Mouse (Mus musculus) MEL (cell line): Measurements from ENCODE around the gene Olfr1259. TPM values are rescaled to one million over a fixed set of nuclear protein-coding genes. Genes with fewer than 3 reads are reported as not detected.

Source experiments
- DNase-seq: peaks from one replicate; pipeline ENCODE4 v3.0.0; 2011; ENCODE audit warnings: low read depth, low spot score
- H3K27ac ChIP-seq: 2 replicates; pipeline ENCODE4 v1.5.1; 2012; ENCODE audit warnings: low read depth, mild to moderate bottlenecking, control low read depth, low read length, moderate library complexity; ENCODE audit not compliant: control insufficient read depth
- H3K27me3 ChIP-seq, 2 experiments: fragments of 150-350 bp in 1 of 2; sonication (generic) in 1 of 2; 2 replicates each; pipeline ENCODE4 v1.6.1; 2012; ENCODE audit warnings: low read length in 2 of 2, mild to moderate bottlenecking in 2 of 2, improper control_type of control experiment in 1 of 2, moderate library complexity in 1 of 2; ENCODE audit not compliant: insufficient read depth in 2 of 2, control insufficient read depth in 1 of 2
- H3K36me3 ChIP-seq, 2 experiments: 2 replicates each; pipeline ENCODE4 v1.6.1; 2012 to 2014; ENCODE audit warnings: low read length in 2 of 2, improper control_type of control experiment in 1 of 2, inconsistent platforms in 1 of 2, mild to moderate bottlenecking in 1 of 2; ENCODE audit not compliant: insufficient read depth in 2 of 2, control insufficient read depth in 1 of 2
- H3K4me1 ChIP-seq, 2 experiments: fragments of 150-350 bp in 1 of 2; sonication (generic) in 1 of 2; 2 replicates each; pipeline ENCODE4 v1.6.1; 2012; ENCODE audit warnings: low read length in 2 of 2, improper control_type of control experiment in 1 of 2, mild to moderate bottlenecking in 1 of 2; ENCODE audit not compliant: insufficient read depth in 2 of 2, control insufficient read depth in 1 of 2
- H3K4me3 ChIP-seq, 2 experiments: fragments of 150-350 bp in 1 of 2; sonication (generic) in 1 of 2; 2 replicates each; pipeline ENCODE4 v1.5.1; 2012; ENCODE audit warnings: low read depth in 2 of 2, low read length in 2 of 2, mild to moderate bottlenecking in 2 of 2, moderate library complexity in 2 of 2, control low read depth in 1 of 2, improper control_type of control experiment in 1 of 2; ENCODE audit not compliant: control insufficient read depth in 1 of 2, insufficient read depth in 1 of 2
- H3K79me2 ChIP-seq: 2 replicates; pipeline ENCODE4 v1.6.1; 2012; ENCODE audit warnings: mild to moderate bottlenecking, low read length, moderate library complexity; ENCODE audit not compliant: control insufficient read depth, poor library complexity, insufficient read depth
- H3K9ac ChIP-seq: 2 replicates; pipeline ENCODE4 v1.6.1; 2012; ENCODE audit warnings: low read depth, mild to moderate bottlenecking, control low read depth, low read length, moderate library complexity; ENCODE audit not compliant: control insufficient read depth, poor library complexity, severe bottlenecking
- H3K9me3 ChIP-seq: fragments of 150-350 bp; sonication (generic); replicated peaks from 2 replicates; pipeline ENCODE4 v1.6.1; 2012; ENCODE audit warnings: mild to moderate bottlenecking, low read length, improper control_type of control experiment, moderate library complexity; ENCODE audit not compliant: insufficient read depth
- BHLHE40 ChIP-seq: IDR thresholded peaks from 2 replicates; pipeline ENCODE4 v1.6.1; 2012; ENCODE audit warnings: low read depth, mild to moderate bottlenecking, inconsistent platforms, low read length, improper control_type of control experiment, borderline replicate concordance
- CTCF ChIP-seq, 3 experiments: IDR thresholded peaks in 2 of 3; conservative IDR thresholded peaks in 1 of 3; 2 replicates each; pipeline ENCODE4 v1.5.1; 2011 to 2012; ENCODE audit warnings: low read length in 3 of 3, low read depth in 2 of 3, mild to moderate bottlenecking in 2 of 3, improper control_type of control experiment in 1 of 3, inconsistent platforms in 1 of 3, mixed read lengths in 1 of 3, moderate library complexity in 1 of 3; ENCODE audit not compliant: control insufficient read depth in 1 of 3, insufficient read depth in 1 of 3, poor library complexity in 1 of 3, severe bottlenecking in 1 of 3
- GABPA ChIP-seq: IDR thresholded peaks from 2 replicates; pipeline ENCODE4 v1.6.1; 2012; ENCODE audit warnings: low read depth, mild to moderate bottlenecking, inconsistent platforms, low read length, improper control_type of control experiment, moderate library complexity
- JUND ChIP-seq: IDR thresholded peaks from 2 replicates; pipeline ENCODE4 v1.6.1; 2011; ENCODE audit warnings: low read depth, mild to moderate bottlenecking, improper control_type of control experiment, low read length
- KAT2A ChIP-seq: conservative IDR thresholded peaks from 2 replicates; pipeline ENCODE4 v1.6.1; 2012; ENCODE audit warnings: low read depth, low read length, improper control_type of control experiment, inconsistent platforms
- MAFK ChIP-seq: IDR thresholded peaks from 2 replicates; pipeline ENCODE4 v1.6.1; 2011; ENCODE audit warnings: low read depth, mild to moderate bottlenecking, low read length, improper control_type of control experiment, borderline replicate concordance
- MAX ChIP-seq: IDR thresholded peaks from 2 replicates; pipeline ENCODE4 v1.6.1; 2011; ENCODE audit warnings: low read length, improper control_type of control experiment
- MXI1 ChIP-seq: IDR thresholded peaks from 2 replicates; pipeline ENCODE4 v1.6.1; 2011; ENCODE audit warnings: mild to moderate bottlenecking, low read depth, low read length, improper control_type of control experiment
- MYC ChIP-seq: IDR thresholded peaks from 2 replicates; pipeline ENCODE4 v1.6.1; 2011; ENCODE audit warnings: low read depth, mild to moderate bottlenecking, low read length, improper control_type of control experiment, moderate library complexity
- NELFE ChIP-seq: IDR thresholded peaks from 2 replicates; pipeline ENCODE4 v1.6.1; 2011; ENCODE audit warnings: low read depth, low read length, improper control_type of control experiment
- NRF1 ChIP-seq: IDR thresholded peaks from 2 replicates; pipeline ENCODE4 v1.6.1; 2014; ENCODE audit warnings: low read depth, mild to moderate bottlenecking, inconsistent platforms, low read length, improper control_type of control experiment, moderate library complexity; ENCODE audit not compliant: poor library complexity, insufficient read depth, severe bottlenecking
- RAD21 ChIP-seq: IDR thresholded peaks from 2 replicates; pipeline ENCODE4 v1.6.1; 2011; ENCODE audit warnings: mild to moderate bottlenecking, low read depth, low read length, improper control_type of control experiment
- TCF12 ChIP-seq: IDR thresholded peaks from 2 replicates; pipeline ENCODE4 v1.6.1; 2014; ENCODE audit warnings: low read depth, mild to moderate bottlenecking, inconsistent platforms, low read length, improper control_type of control experiment, moderate library complexity
- USF2 ChIP-seq, 2 experiments: IDR thresholded peaks; 2 replicates each; pipeline ENCODE4 v1.6.1; 2011 to 2012; ENCODE audit warnings: improper control_type of control experiment in 2 of 2, low read length in 2 of 2, borderline replicate concordance in 1 of 2, inconsistent platforms in 1 of 2, low read depth in 1 of 2, mild to moderate bottlenecking in 1 of 2; ENCODE audit not compliant: insufficient read depth in 1 of 2
- ZC3H11A ChIP-seq: IDR thresholded peaks from 2 replicates; pipeline ENCODE4 v1.6.1; 2012; ENCODE audit warnings: low read depth, mild to moderate bottlenecking, inconsistent platforms, low read length, improper control_type of control experiment
- ZNF384 ChIP-seq: IDR thresholded peaks from 2 replicates; pipeline ENCODE4 v1.6.1; 2012; ENCODE audit warnings: low read depth, mild to moderate bottlenecking, inconsistent platforms, low read length, improper control_type of control experiment
- polyA plus RNA-seq, 2 experiments: library from polyadenylated mRNA; stranded (reverse) in 1 of 2; unstranded in 1 of 2; fragments of >175 nt in 1 of 2; fragments of >200 nt in 1 of 2; gene quantifications; 2 replicates each; pipeline versions ENCODE4 v1.2.1 to v1.2.4; 2012; ENCODE audit warnings: low replicate concordance in 2 of 2, low read depth in 1 of 2; ENCODE audit not compliant: insufficient read length in 2 of 2, insufficient read depth in 1 of 2, missing spikeins in 1 of 2
- total RNA-seq: library from RNA; depleted of rRNA; stranded (reverse); fragments of 300-350 nt; gene quantifications from 2 replicates; pipeline ENCODE4 v1.2.3, GENCODE M21; 2012

Olfr1259 gene
- total and polyA plus RNA-seq, 3 experiments = not detected

- Histone ChIP-seq H3K79me2 (no peaks in the 10 kb centered on the region), H3K4me3 (no peak overlapping the region), H3K27ac (no peak overlapping the region)
Measured at GRCm38 (mm10) chr2:89977709-89978108, 29.2 kb upstream of the Olfr1259 start.

DNA sequence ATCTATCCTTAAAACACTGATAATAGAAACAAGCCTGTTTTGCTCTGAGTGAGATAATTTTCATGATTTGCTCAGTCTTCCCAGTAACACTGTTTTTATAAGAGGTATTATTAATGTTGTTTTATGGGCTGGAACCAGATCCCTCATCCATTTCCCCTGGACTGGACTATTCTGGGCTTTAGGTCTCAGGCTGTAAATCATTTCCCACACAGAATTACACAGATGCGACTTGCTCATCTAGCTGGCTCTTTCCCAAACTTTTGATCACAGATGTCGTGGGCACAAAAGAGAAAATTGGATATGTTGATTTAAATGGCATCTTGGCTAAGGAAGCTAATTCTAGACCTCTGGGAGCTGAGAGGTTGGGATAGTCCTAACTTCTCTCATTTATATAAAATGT lies 25.7 kb upstream of the Olfr1259 start, which contains the start of gene Olfr1260:
TSS of gene Olfr1260 (plus strand) at position 157 of the 400 bp plus-strand sequence.
- Histone ChIP-seq H3K79me2 (no peaks in the 10 kb centered on the region), H3K27me3 (no peaks in the 10 kb centered on the region), H3K9ac (no peak within 1 kb of the TSS), H3K36me3 (no peaks in the 10 kb centered on the region), H3K9me3 (no peaks in the 10 kb centered on the region), H3K4me3 (no peak within 1 kb of the TSS), H3K4me1 (no peaks in the 10 kb centered on the region), H3K27ac (no peak within 1 kb of the TSS)
- no peak for DNase-seq
- no peak for TF ChIP-seq JUND
- no peak for TF ChIP-seq KAT2A
- no peak for TF ChIP-seq USF2 (IDR thresholded peaks at IDR 0.05; ENCODE audit: borderline replicate concordance in 1 of 2, insufficient read depth in 1 of 2, low read depth in 1 of 2, low read length in 2 of 2)
- TF ChIP-seq RAD21 = no peak
- TF ChIP-seq TCF12 = no peak
- no peak for TF ChIP-seq CTCF (IDR thresholded peaks at IDR 0.05 in 2 of 3, conservative IDR thresholded peaks at IDR 0.05 in 1 of 3; ENCODE audit: control insufficient read depth in 1 of 3, insufficient read depth in 1 of 3, low read depth in 2 of 3, low read length in 3 of 3, poor library complexity in 1 of 3, severe bottlenecking in 1 of 3)
- no peak for TF ChIP-seq GABPA
- TF ChIP-seq MYC = no peak
- no peak for TF ChIP-seq MAX
- TF ChIP-seq BHLHE40 = no peak
- TF ChIP-seq MAFK = no peak
- no peak for TF ChIP-seq NELFE
- TF ChIP-seq ZC3H11A = no peak

More at GRCm38 (mm10) chr2:89977709-89978108, 29.2 kb upstream of the Olfr1259 start:
- Histone ChIP-seq H3K27me3 (no peaks in the 10 kb centered on the region), H3K9ac (no peak overlapping the region), H3K36me3 (no peaks in the 10 kb centered on the region), H3K9me3 (no peaks in the 10 kb centered on the region), H3K4me1 (no peaks in the 10 kb centered on the region)
- TF ChIP-seq USF2 (IDR thresholded peaks at IDR 0.05; ENCODE audit: borderline replicate concordance in 1 of 2, insufficient read depth in 1 of 2, low read depth in 1 of 2, low read length in 2 of 2) = no peak
- no peak for TF ChIP-seq NRF1
- no peak for TF ChIP-seq RAD21
- no peak for TF ChIP-seq MXI1
- TF ChIP-seq ZNF384 = no peak
- TF ChIP-seq CTCF (IDR thresholded peaks at IDR 0.05 in 2 of 3, conservative IDR thresholded peaks at IDR 0.05 in 1 of 3; ENCODE audit: control insufficient read depth in 1 of 3, insufficient read depth in 1 of 3, low read depth in 2 of 3, low read length in 3 of 3, poor library complexity in 1 of 3, severe bottlenecking in 1 of 3) = no peak
- TF ChIP-seq NELFE = no peak
- no peak for TF ChIP-seq JUND
- TF ChIP-seq TCF12 = no peak
- DNase-seq = no peak
